Mouse (Mus musculus) liver, embryonic 16.5 days (tissue): ENCODE data around the gene Tarsl2. TPM values are rescaled to one million over a fixed set of nuclear protein-coding genes. Genes with fewer than 3 reads are reported as not detected.

Source experiments
- ATAC-seq: fragments of 200-750 bp; cut with Nextera tagmentation; 2 replicates; pipeline ENCODE4 v1.8.0; 2017; ENCODE audit warnings: low read depth, mild to moderate bottlenecking, moderate number of reproducible peaks, moderate library complexity
- H3K27ac ChIP-seq: fragments of 300-500 bp; sonication (generic); 2 replicates; pipeline ENCODE4 v1.5.1; 2014; ENCODE audit warnings: mild to moderate bottlenecking, low read length
- H3K27me3 ChIP-seq: fragments of 300-500 bp; sonication (generic); 2 replicates; pipeline ENCODE4 v1.6.1; 2014; ENCODE audit warnings: low read depth, low read length, mixed read lengths; ENCODE audit not compliant: control insufficient read depth, insufficient read depth
- H3K36me3 ChIP-seq: fragments of 300-500 bp; sonication (generic); 2 replicates; pipeline ENCODE4 v1.6.1; 2014; ENCODE audit warnings: mild to moderate bottlenecking; ENCODE audit not compliant: control insufficient read depth, insufficient read depth
- H3K4me1 ChIP-seq: fragments of 300-500 bp; sonication (generic); 2 replicates; pipeline ENCODE4 v1.6.1; 2014; ENCODE audit warnings: low read depth, low read length, mixed read lengths; ENCODE audit not compliant: control insufficient read depth
- H3K4me2 ChIP-seq: fragments of 300-500 bp; sonication (generic); 2 replicates; pipeline ENCODE4 v1.6.1; 2014; ENCODE audit warnings: low read depth, low read length, mixed read lengths
- H3K4me3 ChIP-seq: fragments of 300-500 bp; sonication (generic); 2 replicates; pipeline ENCODE4 v1.5.1; 2014; ENCODE audit warnings: low read depth, mild to moderate bottlenecking, low read length
- H3K9ac ChIP-seq: fragments of 300-500 bp; sonication (generic); 2 replicates; pipeline ENCODE4 v1.6.1; 2014; ENCODE audit warnings: low read depth, low read length
- H3K9me3 ChIP-seq: fragments of 300-500 bp; sonication (generic); replicated peaks from 2 replicates; pipeline ENCODE4 v1.6.1; 2016; ENCODE audit warnings: low read length; ENCODE audit not compliant: control insufficient read depth
- WGBS: fragments of 180-500 bp; shearing (Covaris S2); extraction: QIAGEN DNeasy Blood & Tissue Kit; methylation state at CpG from one replicate; pipeline ENCODE4 v1.1.7; 2014; ENCODE audit not compliant: insufficient replicate concordance; 5-methylcytosine and 5-hydroxymethylcytosine counted together
- polyA plus RNA-seq: library from polyadenylated mRNA; unstranded; fragments of >200 nt; fragmentation: Nextera tagmentation; extraction: Ambion mirVana; gene quantifications from 2 replicates; pipeline ENCODE4 v1.2.1, GENCODE M21; 2015

Tarsl2 gene
- polyA plus RNA-seq, 1 experiment from 2014 or later, result 10.7 TPM

- no peaks in the 10 kb centered on the region for H3K9me3 ChIP-seq
- no peak for ATAC-seq
- H3K27me3 ChIP-seq, result no peaks in the 10 kb centered on the region
- 64% methylated on average over 3 of the region's 3 CpGs for WGBS
- H3K4me2 ChIP-seq, result no peak overlapping the region
- no peak overlapping the region for H3K4me3 ChIP-seq
- H3K27ac ChIP-seq, result no peak overlapping the region
- no peaks in the 10 kb centered on the region for H3K36me3 ChIP-seq
- H3K9ac ChIP-seq, result no peak overlapping the region
- no peaks in the 10 kb centered on the region for H3K4me1 ChIP-seq
Measured at GRCm38 (mm10) chr7:65623330-65623729, 21.4 kb upstream of the Tarsl2 start.

- Histone ChIP-seq H3K4me2 (no peak overlapping the region), H3K4me1 (no peaks in the 10 kb centered on the region), H3K4me3 (no peak overlapping the region), H3K9me3 (no peaks in the 10 kb centered on the region), H3K27me3 (no peaks in the 10 kb centered on the region), H3K36me3 (no peaks in the 10 kb centered on the region), H3K9ac (no peak overlapping the region), H3K27ac (no peak overlapping the region)
- WGBS, result 28% methylated on average over 2 of the region's 2 CpGs
- ATAC-seq, result no peak
Measured at GRCm38 (mm10) chr7:65625528-65625927, 19.2 kb upstream of the Tarsl2 start.

GRCm38 (mm10) chr7:65629846-65630245 lies 14.9 kb upstream of the Tarsl2 start:
- Histone ChIP-seq H3K9ac (no peak overlapping the region), H3K27ac (no peak overlapping the region), H3K4me3 (no peak overlapping the region), H3K4me2 (no peak overlapping the region), H3K36me3 (no peaks in the 10 kb centered on the region), H3K27me3 (no peaks in the 10 kb centered on the region), H3K4me1 (no peaks in the 10 kb centered on the region), H3K9me3 (no peaks in the 10 kb centered on the region)
- no peak for ATAC-seq
- WGBS, result 66% methylated on average over 1 of the region's 1 CpGs

GRCm38 (mm10) chr7:65630661-65631060 lies 14.0 kb upstream of the Tarsl2 start:
- Histone ChIP-seq H3K36me3 (no peaks in the 10 kb centered on the region), H3K4me1 (no peaks in the 10 kb centered on the region), H3K9ac (no peak overlapping the region), H3K9me3 (no peaks in the 10 kb centered on the region), H3K4me2 (no peak overlapping the region), H3K4me3 (no peak overlapping the region), H3K27ac (no peak overlapping the region), H3K27me3 (no peaks in the 10 kb centered on the region)
- 64% methylated on average over 5 of the region's 5 CpGs for WGBS
- no peak for ATAC-seq

- Histone ChIP-seq H3K27ac (no peak overlapping the region), H3K4me3 (no peak overlapping the region), H3K4me2 (no peak overlapping the region), H3K27me3 (no peaks in the 10 kb centered on the region), H3K9me3 (no peaks in the 10 kb centered on the region), H3K9ac (no peak overlapping the region), H3K4me1 (peaks cover 25% of the 10 kb centered on the region), H3K36me3 (no peaks in the 10 kb centered on the region)
- WGBS, result 80% methylated on average over 6 of the region's 6 CpGs
- ATAC-seq, result no peak
Measured at GRCm38 (mm10) chr7:65635831-65636230, 8.9 kb upstream of the Tarsl2 start.

- no peaks in the 10 kb centered on the region for H3K9me3 ChIP-seq
- no peak for ATAC-seq
- H3K27ac ChIP-seq, result no peak overlapping the region
- no peak overlapping the region for H3K4me2 ChIP-seq
- H3K36me3 ChIP-seq, result no peaks in the 10 kb centered on the region
- 57% methylated on average over 7 of the region's 7 CpGs for WGBS
- H3K27me3 ChIP-seq, result no peaks in the 10 kb centered on the region
- no peak overlapping the region for H3K9ac ChIP-seq
- no peak overlapping the region for H3K4me3 ChIP-seq
- peaks cover 31% of the 10 kb centered on the region for H3K4me1 ChIP-seq
Measured at GRCm38 (mm10) chr7:65636356-65636880, 8.3 kb upstream of the Tarsl2 start.

- WGBS, result 68% methylated on average over 7 of the region's 7 CpGs
- H3K27ac ChIP-seq, result no peak overlapping the region; the same call in 1 of the 2 replicates
- H3K4me2 ChIP-seq, result no peak overlapping the region
- no peaks in the 10 kb centered on the region for H3K36me3 ChIP-seq
- H3K27me3 ChIP-seq, result no peaks in the 10 kb centered on the region
- peaks cover 31% of the 10 kb centered on the region for H3K4me1 ChIP-seq
- H3K9ac ChIP-seq, result no peak overlapping the region
- H3K4me3 ChIP-seq, result no peak overlapping the region
- ATAC-seq, result no peak
- no peaks in the 10 kb centered on the region for H3K9me3 ChIP-seq
Measured at GRCm38 (mm10) chr7:65638170-65638770, 6.4 kb upstream of the Tarsl2 start.

GRCm38 (mm10) chr7:65639821-65640382 lies 4.8 kb upstream of the Tarsl2 start:
- no peaks in the 10 kb centered on the region; the same call in 1 of the 2 replicates for H3K27me3 ChIP-seq
- H3K4me2 ChIP-seq, result peak overlapping the region; percentile 56
- H3K9me3 ChIP-seq, result no peaks in the 10 kb centered on the region
- peak overlapping the region; percentile 41 for H3K9ac ChIP-seq
- peaks cover 41% of the 10 kb centered on the region for H3K4me1 ChIP-seq
- peak overlapping the region; percentile 95 for H3K27ac ChIP-seq
- ATAC-seq, result peak; percentile 48
- H3K36me3 ChIP-seq, result no peaks in the 10 kb centered on the region
- no peak overlapping the region for H3K4me3 ChIP-seq
- WGBS, result 13% methylated on average over 6 of the region's 6 CpGs

- 24% methylated on average over 6 of the region's 6 CpGs for WGBS
- no peak overlapping the region for H3K4me3 ChIP-seq
- H3K27me3 ChIP-seq, result no peaks in the 10 kb centered on the region; the same call in 1 of the 2 replicates
- no peaks in the 10 kb centered on the region for H3K9me3 ChIP-seq
- no peaks in the 10 kb centered on the region for H3K36me3 ChIP-seq
- no peak overlapping the region for H3K9ac ChIP-seq
- H3K27ac ChIP-seq, result peak overlapping the region; percentile 95
- peak overlapping the region; percentile 56 for H3K4me2 ChIP-seq
- H3K4me1 ChIP-seq, result peaks cover 44% of the 10 kb centered on the region
- peak; percentile 57 for ATAC-seq
Measured at GRCm38 (mm10) chr7:65640672-65641071, 4.0 kb upstream of the Tarsl2 start.
